In the genomic region with DNA sequence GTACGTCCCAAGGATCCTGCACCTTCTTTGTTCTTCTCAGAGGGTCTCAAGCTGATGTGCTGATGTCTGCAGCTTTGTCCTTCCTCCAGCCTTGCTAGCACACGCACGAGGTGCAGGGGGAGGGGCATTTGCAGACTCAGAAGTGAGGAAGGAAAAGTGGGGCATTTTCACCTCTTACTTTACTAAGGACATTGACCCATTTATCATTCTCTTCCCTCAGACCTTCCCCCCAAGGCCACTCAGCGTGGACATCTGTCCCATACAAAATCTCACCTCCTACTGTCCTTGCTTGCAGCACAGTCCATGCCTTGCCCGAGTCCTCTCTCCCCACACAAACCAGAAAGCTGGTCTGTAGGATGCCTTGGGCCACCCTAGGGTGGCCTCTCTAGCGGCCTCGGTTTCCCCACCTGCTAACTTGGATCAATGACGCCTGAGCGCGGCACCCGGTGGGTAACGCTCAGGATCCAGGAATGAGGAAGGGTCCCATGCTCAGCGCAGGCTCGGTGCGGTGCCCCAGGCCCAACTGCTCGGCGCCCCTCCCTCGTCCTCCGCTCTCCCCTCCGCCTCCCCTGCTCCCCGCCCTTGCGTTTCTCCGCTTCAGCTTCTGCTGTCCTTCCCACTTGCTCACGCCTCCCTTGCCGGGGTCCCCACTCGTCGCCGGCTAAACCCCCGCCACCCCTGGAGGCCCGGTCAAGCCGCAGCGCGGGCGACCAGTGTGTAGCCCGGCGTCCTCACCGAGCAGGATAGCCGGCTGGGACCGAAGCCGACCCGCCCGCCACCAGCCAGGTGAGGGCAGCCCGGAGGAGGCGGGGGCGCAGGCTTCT, we compare ENCODE assay signal across 7 mouse cellular contexts. TPM values are rescaled to one million over a fixed set of nuclear protein-coding genes. Genes with fewer than 3 reads are reported as not detected.
DNase-seq lines count a peak whose midpoint lies in the region; ATAC-seq lines count a peak whose summit lies in the region.

A gene (plus strand): TSS at position 643 of the 824 bp plus-strand sequence.

- peaks cover 71% of the 10 kb centered on the region for H3K27me3 ChIP-seq in hindbrain, embryonic 10.5 days (ENCODE audit: insufficient read depth, poor library complexity, severe bottlenecking)
- H3K27me3 ChIP-seq in neural tube, embryonic 14.5 days (ENCODE audit: control insufficient read depth, insufficient read depth, low read length): peaks cover 7% of the 10 kb centered on the region

- peak; percentile 60 for DNase-seq in right cerebral cortex, adult 18-20 months
- no peak for DNase-seq in right cerebral cortex, postnatal 36 days (ENCODE audit: low spot score in 2 of 2)
- DNase-seq in embryo, embryonic 10 days (ENCODE audit: low spot score): peak; percentile 60
- peak; percentile 59 for DNase-seq in hindbrain, embryonic 10.5 days (ENCODE audit: low spot score)
- DNase-seq in left cerebral cortex, postnatal 25 days (ENCODE audit: low spot score in 2 of 2): peak; percentile 45 to 58
- no peak for DNase-seq in ovary, postnatal 10 days (ENCODE audit: low spot score)

- peak within 1 kb of the TSS; percentile 65 for H3K4me3 ChIP-seq in hindbrain, embryonic 10.5 days
- H3K4me3 ChIP-seq in neural tube, embryonic 14.5 days (ENCODE audit: low read depth, low read length): peak within 1 kb of the TSS; percentile 68

- no peaks in the 10 kb centered on the region for H3K9me3 ChIP-seq in hindbrain, embryonic 10.5 days
- H3K9me3 ChIP-seq in neural tube, embryonic 14.5 days (ENCODE audit: control insufficient read depth, low read length): no peaks in the 10 kb centered on the region

- H3K4me1 ChIP-seq in hindbrain, embryonic 10.5 days (replicated peaks): peaks cover 40% of the 10 kb centered on the region
- peaks cover 32% of the 10 kb centered on the region for H3K4me1 ChIP-seq in neural tube, embryonic 14.5 days (ENCODE audit: control insufficient read depth, insufficient read depth, low read length)

- no peaks in the 10 kb centered on the region for H3K36me3 ChIP-seq in hindbrain, embryonic 10.5 days
- 0 out of 2 replicates have a peak, but pooled peaks cover 4% of the 10 kb centered on the region for H3K36me3 ChIP-seq in neural tube, embryonic 14.5 days (ENCODE audit: control insufficient read depth, insufficient read depth, low read length)

- intact Hi-C loops in left cerebral cortex, postnatal 25 days (cut with DNase I): loop anchor here (2.0 to 5.0 kb wide), 2 partner anchors 15 to 177 kb away; no protein-coding TSS in a partner anchor

- H3K4me2 ChIP-seq in neural tube, embryonic 14.5 days (ENCODE audit: low read depth, low read length): peak within 1 kb of the TSS; percentile 75

- WGBS in hindbrain, embryonic 10.5 days: 1% methylated on average over 45 of the region's 45 CpGs
- 1% methylated on average over 38 of the region's 45 CpGs for WGBS in neural tube, embryonic 14.5 days

- H3K27ac ChIP-seq in hindbrain, embryonic 10.5 days: peak within 1 kb of the TSS; percentile 83
- peak within 1 kb of the TSS; percentile 92 for H3K27ac ChIP-seq in neural tube, embryonic 14.5 days (ENCODE audit: low read depth, low read length)

- peak; percentile 78 for ATAC-seq in neural tube, embryonic 14.5 days (ENCODE audit: low read depth)

- peak within 1 kb of the TSS; percentile 92 for H3K9ac ChIP-seq in neural tube, embryonic 14.5 days (replicated peaks; ENCODE audit: low read depth, low read length)

RNA-seq across cellular contexts. Expression of the gene that starts here (rescaled TPM):
- 2.4 and 9.6 TPM in 2 replicates for polyA plus RNA-seq in hindbrain, embryonic 10.5 days (2016; fragmentation: Nextera tagmentation; extraction: Ambion mirVana)
- 100 to 1,000 TPM; 274 to 275 TPM for total RNA-seq in left cerebral cortex, postnatal 25 days (2021)
- polyA plus RNA-seq in neural tube, embryonic 14.5 days (2014; fragmentation: Nextera tagmentation; extraction: Ambion mirVana): 135 and 143 TPM in 2 replicates

Comparison
In these comparisons a context has a peak if more than half of its experiments do, and no peak if none do; other contexts are left out.
1. RNA of the gene that starts here (polyA plus RNA-seq): 135 to 143 TPM in neural tube, embryonic 14.5 days; 2.4 to 9.6 TPM in hindbrain, embryonic 10.5 days; every median in the first group is over 10 times any median in the second.
2. DNase-seq: peak in right cerebral cortex, adult 18-20 months (single experiment), embryo, embryonic 10 days (single experiment), hindbrain, embryonic 10.5 days (single experiment) and left cerebral cortex, postnatal 25 days (2 of 2); none in right cerebral cortex, postnatal 36 days (0 of 2) and ovary, postnatal 10 days (single experiment).